Mouse (Mus musculus) MEL (cell line): Measurements from ENCODE around the gene Fem1b.

Source experiments
- CHD1 ChIP-seq: IDR thresholded peaks from 2 replicates; pipeline ENCODE4 v1.6.1; 2012; ENCODE audit warnings: low read depth, mild to moderate bottlenecking, inconsistent platforms, low read length, improper control_type of control experiment
- CTCF ChIP-seq, 3 experiments: IDR thresholded peaks in 2 of 3; conservative IDR thresholded peaks in 1 of 3; 2 replicates each; pipeline ENCODE4 v1.5.1; 2011 to 2012; ENCODE audit warnings: low read length in 3 of 3, low read depth in 2 of 3, mild to moderate bottlenecking in 2 of 3, improper control_type of control experiment in 1 of 3, inconsistent platforms in 1 of 3, mixed read lengths in 1 of 3, moderate library complexity in 1 of 3; ENCODE audit not compliant: control insufficient read depth in 1 of 3, insufficient read depth in 1 of 3, poor library complexity in 1 of 3, severe bottlenecking in 1 of 3
- EP300 ChIP-seq, 2 experiments: IDR thresholded peaks; 2 replicates each; pipeline ENCODE4 v1.6.1; 2011; ENCODE audit warnings: improper control_type of control experiment in 2 of 2, low read length in 2 of 2, low read depth in 1 of 2, mild to moderate bottlenecking in 1 of 2
- ETS1 ChIP-seq: IDR thresholded peaks from 2 replicates; pipeline ENCODE4 v1.6.1; 2012; ENCODE audit warnings: low read depth, mild to moderate bottlenecking, inconsistent platforms, low read length, improper control_type of control experiment, moderate library complexity
- GATA1 ChIP-seq: IDR thresholded peaks from 2 replicates; pipeline ENCODE4 v1.6.1; 2011; ENCODE audit warnings: low read depth, low read length, improper control_type of control experiment
- JUND ChIP-seq: IDR thresholded peaks from 2 replicates; pipeline ENCODE4 v1.6.1; 2011; ENCODE audit warnings: low read depth, mild to moderate bottlenecking, improper control_type of control experiment, low read length
- KAT2A ChIP-seq: conservative IDR thresholded peaks from 2 replicates; pipeline ENCODE4 v1.6.1; 2012; ENCODE audit warnings: low read depth, low read length, improper control_type of control experiment, inconsistent platforms
- MYC ChIP-seq: IDR thresholded peaks from 2 replicates; pipeline ENCODE4 v1.6.1; 2011; ENCODE audit warnings: low read depth, mild to moderate bottlenecking, low read length, improper control_type of control experiment, moderate library complexity
- POLR2AphosphoS2 ChIP-seq: IDR thresholded peaks from 2 replicates; pipeline ENCODE4 v1.6.1; 2011; ENCODE audit warnings: low read length, improper control_type of control experiment

DNA sequence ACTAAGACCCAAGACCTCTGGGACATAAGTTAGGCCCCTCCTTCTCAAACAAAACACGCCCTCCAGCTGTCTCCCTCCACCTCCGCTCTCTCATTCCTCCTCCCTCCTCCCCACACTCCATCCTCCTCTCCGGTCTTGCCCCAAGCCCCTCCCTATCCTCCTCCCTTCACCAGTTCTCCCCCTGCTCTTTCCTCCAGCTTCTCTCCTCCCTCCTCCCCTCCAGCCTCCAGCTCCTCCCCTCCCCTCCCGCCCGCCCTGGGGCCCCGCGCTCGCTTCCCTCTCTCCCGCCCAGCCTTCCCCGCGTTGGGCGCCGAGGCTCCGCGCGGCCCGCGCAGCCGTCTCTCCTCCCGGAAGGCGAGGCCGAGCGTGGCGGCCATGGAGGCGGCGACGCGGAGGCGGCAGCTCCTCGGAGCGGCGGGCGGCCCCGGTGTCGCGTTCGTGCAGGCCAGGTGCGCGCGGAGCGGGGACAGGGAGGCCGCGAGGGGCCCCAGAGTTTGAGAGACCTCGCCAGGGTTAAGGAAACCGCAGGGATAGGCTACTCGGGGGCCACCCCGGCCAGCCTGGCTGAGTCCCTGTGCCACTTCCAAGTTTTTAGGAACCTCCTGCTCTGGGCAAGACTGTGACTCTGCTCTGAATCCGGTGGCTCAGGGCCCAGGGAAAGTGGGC, 26.9 kb upstream of the Fem1b start, which contains the start of gene Cln6:
- TF ChIP-seq CTCF (IDR thresholded peaks at IDR 0.05 in 2 of 3, conservative IDR thresholded peaks at IDR 0.05 in 1 of 3; ENCODE audit: control insufficient read depth in 1 of 3, insufficient read depth in 1 of 3, low read depth in 2 of 3, low read length in 3 of 3, poor library complexity in 1 of 3, severe bottlenecking in 1 of 3) (no peak), EP300 (IDR thresholded peaks at IDR 0.05; ENCODE audit: low read depth in 1 of 2, low read length in 2 of 2) (no peak), JUND (no peak), CHD1 (no peak), MYC (no peak), POLR2AphosphoS2 (no peak), GATA1 (no peak), ETS1 (0 out of 2 replicates have a peak, but pooled peaks have one; percentile 24), KAT2A (no peak)
